Mouse (Mus musculus) liver, embryonic 14.5 days (tissue): ENCODE measurements at regions not wholly inside any gene's neighbourhood (a gene's known extent, or its start where the extent isn't known, plus 50 kb on each side); places are given as distances from the start of the nearest gene placed in this dataset.

Source experiments
- ATAC-seq: fragments of 200-750 bp; cut with Nextera tagmentation; 2 replicates; pipeline ENCODE4 v1.8.0; 2017; ENCODE audit warnings: moderate number of reproducible peaks, mild to moderate bottlenecking, moderate library complexity; ENCODE audit not compliant: insufficient read depth
- DNase-seq, 3 experiments: peaks; one replicate each; pipeline ENCODE4 v3.0.0-alpha.2; 2012 to 2013; ENCODE audit warnings: low read depth in 3 of 3, low spot score in 3 of 3
- H3K27ac ChIP-seq: fragments of 300-500 bp; sonication (generic); 2 replicates; pipeline ENCODE4 v1.5.1; 2014; ENCODE audit warnings: moderate library complexity, mild to moderate bottlenecking, control low read depth, inconsistent platforms
- H3K27me3 ChIP-seq: fragments of 300-500 bp; sonication (generic); 2 replicates; pipeline ENCODE4 v1.6.1; 2014; ENCODE audit warnings: mild to moderate bottlenecking, low read length, moderate library complexity; ENCODE audit not compliant: control insufficient read depth, insufficient read depth
- H3K36me3 ChIP-seq: fragments of 300-500 bp; sonication (generic); replicated peaks from 2 replicates; pipeline ENCODE4 v1.6.1; 2014; ENCODE audit warnings: low read depth; ENCODE audit not compliant: control insufficient read depth, insufficient read depth
- H3K4me1 ChIP-seq, 2 experiments: fragments of 200-500 bp in 1 of 2; fragments of 300-500 bp in 1 of 2; sonication (generic) in 1 of 2; replicated peaks; 2 replicates each; pipeline ENCODE4 v1.6.1; 2012 to 2014; ENCODE audit warnings: antibody characterized with exemption in 1 of 2, inconsistent platforms in 1 of 2, low read length in 1 of 2; ENCODE audit not compliant: control insufficient read depth in 2 of 2, insufficient read depth in 2 of 2
- H3K4me2 ChIP-seq: fragments of 300-500 bp; sonication (generic); 2 replicates; pipeline ENCODE4 v1.6.1; 2014; ENCODE audit warnings: low read depth, mild to moderate bottlenecking, control low read depth, moderate library complexity
- H3K4me3 ChIP-seq, 2 experiments: fragments of 200-500 bp in 1 of 2; fragments of 300-500 bp in 1 of 2; sonication (generic) in 1 of 2; 2 replicates each; pipeline ENCODE4 v1.5.1; 2012 to 2014; ENCODE audit warnings: low read depth in 2 of 2, low read length in 2 of 2, mild to moderate bottlenecking in 2 of 2, control low read depth in 1 of 2, inconsistent platforms in 1 of 2, moderate library complexity in 1 of 2; ENCODE audit not compliant: insufficient read depth in 1 of 2
- H3K9ac ChIP-seq: fragments of 300-500 bp; sonication (generic); replicated peaks from 2 replicates; pipeline ENCODE4 v1.6.1; 2014; ENCODE audit warnings: mild to moderate bottlenecking, control low read depth, moderate library complexity
- H3K9me3 ChIP-seq: fragments of 300-500 bp; sonication (generic); 2 replicates; pipeline ENCODE4 v1.6.1; 2016; ENCODE audit warnings: low read length, mixed read lengths; ENCODE audit not compliant: control insufficient read depth
- CTCF ChIP-seq: IDR thresholded peaks from 2 replicates; pipeline ENCODE4 v1.5.1; 2016; ENCODE audit warnings: antibody characterized with exemption, low read depth, control low read depth
- EP300 ChIP-seq: IDR thresholded peaks from 2 replicates; pipeline ENCODE4 v1.6.1; 2016; ENCODE audit warnings: antibody characterized with exemption, low read depth
- WGBS: fragments of 180-500 bp; shearing (Covaris S2); extraction: QIAGEN DNeasy Blood & Tissue Kit; methylation state at CpG from one replicate; pipeline ENCODE4 v1.1.7; 2014; ENCODE audit not compliant: insufficient replicate concordance; 5-methylcytosine and 5-hydroxymethylcytosine counted together

DNA sequence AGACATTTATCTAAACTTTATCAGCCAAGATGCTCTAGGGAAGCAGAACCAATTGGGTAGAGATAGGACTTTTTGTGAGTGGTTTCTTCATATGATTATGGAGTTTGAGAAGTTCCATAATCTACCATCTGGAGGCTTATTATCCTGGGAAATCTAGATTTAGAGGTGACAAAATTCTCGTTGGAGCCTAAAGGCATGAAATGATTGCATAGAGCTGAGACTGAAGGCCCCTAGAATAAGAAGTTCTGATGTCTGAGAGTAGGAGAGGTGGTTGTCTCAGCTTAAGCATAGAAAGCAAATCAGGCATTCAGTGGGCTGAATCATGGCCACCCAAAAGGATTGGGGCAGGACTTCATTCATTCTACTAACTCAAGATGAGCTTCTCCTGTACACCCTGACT is 106.1 kb upstream of the Plppr1 start:
- ATAC-seq (no peak), DNase-seq (no peak)
- no peak overlapping the region for H3K9ac ChIP-seq
- no peak overlapping the region for H3K4me3 ChIP-seq
- no peaks in the 10 kb centered on the region for H3K27me3 ChIP-seq
- H3K36me3 ChIP-seq, result no peaks in the 10 kb centered on the region
- no peak overlapping the region for H3K27ac ChIP-seq
- H3K9me3 ChIP-seq, result no peaks in the 10 kb centered on the region
- no peaks in the 10 kb centered on the region for H3K4me1 ChIP-seq
- no peak overlapping the region for H3K4me2 ChIP-seq
- TF ChIP-seq CTCF (no peak), EP300 (no peak)
- 32% methylated on average over 1 of the region's 1 CpGs for WGBS

DNA sequence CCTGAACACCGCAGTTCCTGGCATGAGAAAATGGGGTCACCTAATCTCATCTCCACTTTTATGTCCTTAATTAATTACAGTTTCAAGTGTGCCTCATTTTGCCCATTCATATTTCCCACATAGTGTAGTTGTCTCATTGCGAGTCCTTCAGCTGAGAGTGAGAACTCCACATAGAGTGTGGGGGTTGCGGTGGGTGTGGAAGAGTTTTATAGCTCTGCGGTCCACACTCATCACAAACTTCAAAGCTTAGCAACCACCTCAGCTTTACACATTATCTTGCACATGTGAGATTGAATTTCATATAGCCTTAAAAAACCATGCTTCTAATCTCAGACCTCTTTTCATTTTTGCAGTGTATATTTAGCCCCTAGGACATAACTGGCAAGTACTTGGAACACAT is 83.3 kb upstream of the Plppr1 start:
- TF ChIP-seq CTCF (no peak), EP300 (no peak)
- no peak overlapping the region for H3K27ac ChIP-seq
- no peak for DNase-seq
- H3K4me3 ChIP-seq, result no peak overlapping the region
- no peaks in the 10 kb centered on the region for H3K9me3 ChIP-seq
- H3K4me2 ChIP-seq, result no peak overlapping the region
- H3K9ac ChIP-seq, result no peak overlapping the region
- H3K36me3 ChIP-seq, result no peaks in the 10 kb centered on the region
- H3K27me3 ChIP-seq, result no peaks in the 10 kb centered on the region
- no peak for ATAC-seq
- H3K4me1 ChIP-seq, result no peaks in the 10 kb centered on the region
- 83% methylated on average over 4 of the region's 4 CpGs for WGBS

GRCm38 (mm10) chr4:48992021-48992420 is 67.1 kb upstream of the Plppr1 start:
- Histone ChIP-seq H3K4me3 (no peak overlapping the region), H3K36me3 (no peaks in the 10 kb centered on the region), H3K27me3 (no peaks in the 10 kb centered on the region), H3K9ac (no peak overlapping the region), H3K9me3 (no peaks in the 10 kb centered on the region), H3K4me2 (no peak overlapping the region), H3K27ac (no peak overlapping the region), H3K4me1 (no peaks in the 10 kb centered on the region)
- DNase-seq, result no peak
- ATAC-seq, result no peak
- WGBS, result 49% methylated on average over 3 of the region's 3 CpGs
- no peak for TF ChIP-seq EP300
- TF ChIP-seq CTCF, result no peak
